Mouse (Mus musculus): Measurements from ENCODE around the gene Ace3.

Gene Ace3

GRCm38 (mm10) chr11:106037418-106037751 is 42.9 kb downstream of the Ace3 start:
- DNase-seq (ENCODE audit: extremely low spot score, low spot score): peak; percentile 48

GRCm38 (mm10) chr11:106044349-106044748 is 49.9 kb downstream of the Ace3 start:
- no peak for DNase-seq (ENCODE audit: extremely low spot score, low spot score)

GRCm38 (mm10) chr11:106045256-106045655 is 50.8 kb downstream of the Ace3 start:
- DNase-seq (ENCODE audit: extremely low spot score, low spot score): no peak

- DNase-seq (ENCODE audit: extremely low spot score, low spot score): no peak
Observed at GRCm38 (mm10) chr11:106045780-106046179, 51.3 kb downstream of the Ace3 start.

GRCm38 (mm10) chr11:106046584-106046983 is 52.1 kb downstream of the Ace3 start:
- no peak for DNase-seq (ENCODE audit: extremely low spot score, low spot score)

GRCm38 (mm10) chr11:106053921-106054320 is 59.4 kb downstream of the Ace3 start:
- no peak for DNase-seq (ENCODE audit: extremely low spot score, low spot score)

- no peak for DNase-seq (ENCODE audit: extremely low spot score, low spot score)
Observed at GRCm38 (mm10) chr11:106054600-106054999, 60.1 kb downstream of the Ace3 start.
